Mouse (Mus musculus) lung, adult 2 months (tissue): ENCODE results near the gene Glra1.

Source experiments
- CTCF ChIP-seq: fragments of 200-500 bp; IDR thresholded peaks from 2 replicates; pipeline ENCODE4 v1.5.1; 2011; ENCODE audit warnings: mild to moderate bottlenecking, low read length, control low read depth; ENCODE audit not compliant: insufficient read depth
- POLR2A ChIP-seq: fragments of 200-500 bp; IDR thresholded peaks from 2 replicates; pipeline ENCODE4 v1.6.1; 2011; ENCODE audit warnings: low read depth, mild to moderate bottlenecking, control low read depth, low read length, borderline replicate concordance; ENCODE audit errors: extremely low read depth

GRCm38 (mm10) chr11:55473219-55473618 lies 134.8 kb downstream of the Glra1 start:
- TF ChIP-seq CTCF (no peak), POLR2A (no peak)
